Mouse (Mus musculus) yolk sac, embryonic 10.5 days (tissue): ENCODE data around the gene H60b.
A peak's percentile ranks its signal among the peaks of the same experiment; 100 is the strongest.
"Not testable (repeated sequence)": the region's sequence is repeated elsewhere in the genome, so short reads cannot be mapped to it uniquely, and the experiment has no call there.

Experiments
- DNase-seq: peaks from one replicate; pipeline ENCODE4 v3.0.0-alpha.2; 2017; ENCODE audit warnings: low spot score

The H60b gene

DNA sequence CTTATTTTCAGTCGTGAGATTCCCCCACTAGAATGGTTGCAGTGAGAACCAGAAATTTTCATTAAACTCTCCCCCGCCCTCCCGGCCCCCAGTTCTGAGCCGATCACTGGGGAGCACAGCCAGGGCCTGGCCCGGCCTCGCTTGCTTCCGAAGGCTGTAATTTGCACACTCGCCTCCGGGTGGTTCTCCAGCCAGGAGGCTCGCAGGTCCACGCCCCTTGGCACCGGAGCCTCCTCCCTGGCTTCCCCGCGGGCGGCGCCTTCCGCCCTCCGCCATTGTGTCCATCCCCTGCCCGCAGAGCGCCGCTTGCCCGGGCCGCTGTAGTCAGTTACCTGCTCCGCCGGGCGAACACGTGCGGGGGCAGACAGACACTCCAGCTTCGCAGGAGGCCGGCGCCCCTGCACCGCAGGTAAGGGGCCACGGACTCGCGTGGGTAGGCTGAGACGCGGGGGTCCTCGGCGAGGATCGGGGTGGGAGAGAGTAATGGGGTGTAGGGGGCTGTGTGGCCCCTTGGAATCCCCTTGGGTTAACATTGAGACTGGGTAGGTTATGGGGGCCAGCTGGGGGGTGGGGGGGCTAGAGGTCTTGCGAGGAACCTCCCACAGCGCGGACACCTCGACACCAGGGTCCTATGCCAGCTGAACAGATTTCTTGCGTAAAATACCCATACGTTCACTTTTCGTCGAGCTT, at the start of gene H60b, which contains the start of gene Raet1e:
H60b (plus strand) TSS at position 277 of the 690 bp plus-strand sequence.
Raet1e (plus strand) TSS at position 260 of the 690 bp plus-strand sequence.
- peak; percentile 28 for DNase-seq

DNA sequence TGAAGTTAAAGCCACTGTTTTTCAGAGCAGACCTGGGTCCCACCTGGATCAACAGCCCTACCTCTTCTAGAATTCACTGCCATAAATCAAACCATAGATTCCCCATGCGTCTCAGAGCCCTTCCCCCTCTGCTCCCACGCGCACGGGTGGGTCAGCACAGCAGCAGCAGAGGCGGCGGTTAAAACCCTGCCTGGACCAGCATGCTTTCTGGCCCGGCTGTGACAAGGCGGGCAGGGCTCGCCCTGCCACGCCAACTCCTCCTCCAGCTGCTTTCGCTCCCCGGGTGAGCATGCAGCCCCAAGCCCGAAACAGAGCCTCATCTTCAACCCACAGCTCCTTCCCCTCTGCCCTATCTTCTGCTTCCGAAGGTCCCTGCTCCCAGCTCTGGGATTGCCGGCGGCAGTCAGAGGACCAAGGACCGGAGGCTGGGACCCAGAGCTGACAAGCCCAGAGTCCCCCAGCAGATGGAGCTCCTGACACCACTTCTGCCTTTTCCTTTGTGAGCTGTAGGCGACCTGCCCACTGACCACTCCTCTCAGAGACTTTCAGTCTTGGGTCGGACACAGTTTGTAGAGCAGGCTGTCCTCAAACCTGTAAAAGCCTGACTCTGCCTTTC, 17.6 kb upstream of the H60b start:
- peak; percentile 79 for DNase-seq

DNA sequence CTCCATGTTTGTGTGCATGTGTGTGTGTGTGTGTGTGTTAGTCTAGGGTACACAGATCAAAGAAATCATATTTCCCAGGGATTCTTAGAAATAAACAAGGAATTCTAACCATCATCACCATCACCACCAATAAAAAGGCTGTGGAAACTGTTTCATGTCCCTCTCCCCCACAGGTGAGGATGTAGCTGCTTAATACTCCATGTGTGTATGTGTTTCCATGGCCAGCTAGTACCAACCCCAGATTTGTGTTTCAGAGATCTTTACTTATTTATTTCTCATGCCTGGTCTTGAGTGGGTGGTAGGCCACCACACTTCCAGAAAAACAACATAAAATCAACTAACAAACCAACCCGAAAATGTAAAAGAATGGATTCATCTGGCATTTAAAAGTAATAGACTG, 16.2 kb upstream of the H60b start:
- DNase-seq = peak; percentile 90

DNA sequence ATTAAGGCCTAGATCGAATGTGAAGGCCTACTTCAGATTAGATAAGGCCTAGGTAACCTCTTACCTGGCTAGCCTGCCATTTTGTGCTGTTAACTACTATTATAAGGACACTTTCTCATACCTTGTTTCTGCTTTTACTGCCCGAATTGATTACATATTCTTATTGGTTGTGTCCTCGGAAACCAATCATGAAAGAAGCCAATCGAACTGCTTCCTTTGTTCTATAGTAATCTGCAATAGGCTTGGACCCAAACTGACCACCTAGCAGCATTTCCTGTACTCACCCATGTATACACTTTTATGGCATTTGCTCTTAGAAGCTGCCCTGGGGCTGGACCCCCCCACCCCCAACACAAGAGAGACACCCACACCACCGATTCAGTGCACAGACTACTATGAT, 15.5 kb upstream of the H60b start:
- DNase-seq = peak; percentile 45

DNA sequence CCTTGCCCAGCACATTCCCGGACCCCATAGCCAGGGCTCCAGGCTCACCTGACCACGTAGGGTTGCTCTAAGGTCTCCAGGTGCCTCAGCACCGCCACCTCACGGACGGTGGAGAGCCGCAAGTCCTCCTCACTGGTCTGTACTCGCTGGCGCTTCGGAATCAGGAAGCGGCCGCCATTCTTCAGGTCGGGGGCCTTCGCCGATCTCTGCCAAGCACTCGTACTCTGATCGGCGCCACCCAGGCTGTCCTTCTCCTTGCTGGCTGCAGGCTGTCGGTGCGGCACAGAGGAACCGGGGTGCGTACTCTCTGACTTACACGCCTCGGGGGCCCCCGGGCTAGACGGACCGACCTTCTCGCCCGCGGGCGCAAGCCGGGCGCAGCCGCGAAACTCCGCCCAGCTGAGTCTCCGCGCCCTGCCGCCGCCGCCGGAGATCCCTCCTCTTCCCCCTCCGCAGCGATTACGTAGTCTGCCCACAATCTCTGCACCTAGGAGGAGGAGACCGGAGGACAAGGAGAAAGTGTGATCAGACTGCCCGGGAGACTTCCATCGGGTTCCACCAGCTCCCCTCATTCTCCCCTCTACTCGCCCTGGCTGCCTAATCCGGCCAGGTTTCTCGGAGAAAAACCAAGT, 9.8 kb upstream of the H60b start:
- peak; percentile 89 for DNase-seq

DNA sequence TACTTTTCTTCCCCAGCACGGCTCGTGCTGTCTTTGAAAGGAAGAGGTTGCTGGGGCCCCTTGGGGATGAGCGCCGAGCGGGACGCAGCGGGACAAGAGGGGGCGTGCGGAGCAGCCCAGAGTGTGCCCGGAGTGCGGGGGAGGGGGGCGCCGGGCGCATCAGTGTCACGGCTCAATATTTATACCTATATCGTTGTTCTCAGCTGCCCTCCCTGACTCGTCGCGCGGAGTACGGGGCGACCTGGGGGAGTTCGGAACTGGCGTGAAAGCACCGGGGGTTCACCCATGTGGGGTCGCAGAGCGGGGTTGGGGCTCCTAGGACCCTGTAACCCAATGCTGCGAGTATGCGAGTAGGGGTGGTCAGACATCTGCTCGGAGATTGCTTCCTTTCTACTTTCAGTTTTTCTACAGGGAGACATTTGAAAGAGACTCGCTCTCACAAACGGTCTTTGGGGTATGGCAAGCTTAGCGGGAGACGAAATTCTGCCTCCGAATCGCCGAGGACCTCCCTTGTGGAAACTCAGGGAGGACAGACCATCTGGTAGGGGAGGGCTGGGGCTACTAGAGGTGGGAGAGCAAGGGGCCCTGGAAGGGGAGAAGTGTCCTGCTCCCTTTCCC, 9.2 kb upstream of the H60b start, which contains the start of gene E030030I06Rik:
E030030I06Rik (minus strand) TSS at position 198 of the 618 bp plus-strand sequence.
- DNase-seq = peak; percentile 35

DNA sequence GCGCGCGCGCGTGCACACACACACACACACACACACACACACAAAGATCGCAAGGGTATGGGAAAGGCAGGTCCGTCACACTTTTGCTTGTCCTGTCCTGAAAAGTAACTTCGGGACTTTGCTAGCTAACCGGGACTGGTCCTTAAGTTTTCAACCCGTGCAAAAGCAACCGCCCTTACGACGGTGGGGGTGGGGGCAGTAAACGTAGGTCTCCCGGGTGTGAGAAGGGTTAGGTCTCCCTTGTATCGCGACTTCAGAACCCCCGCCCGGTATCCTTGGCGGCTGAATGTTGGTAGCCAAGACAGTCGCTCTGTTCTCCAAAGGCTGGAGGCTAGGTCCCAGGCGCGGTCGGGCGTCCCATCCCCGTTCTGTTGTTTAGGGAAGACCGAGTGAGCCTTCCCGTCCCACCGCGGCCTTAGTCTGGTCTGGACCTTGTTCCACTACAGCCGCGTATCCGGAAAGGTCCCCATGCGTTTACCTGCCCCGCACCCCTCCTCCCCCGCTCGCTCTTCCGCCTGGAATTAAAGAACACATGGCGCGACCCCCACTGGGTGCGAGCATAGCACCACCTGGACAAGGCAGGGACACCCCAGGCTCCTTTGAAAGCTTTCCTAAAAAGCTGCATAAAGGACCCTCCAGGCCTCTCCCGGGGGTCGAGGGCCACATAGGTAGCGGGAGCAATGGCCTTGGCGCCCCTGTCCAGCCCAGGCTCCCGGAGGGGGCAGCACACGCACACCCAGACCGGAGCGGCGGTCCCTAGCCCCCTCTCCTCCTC, 8.5 kb upstream of the H60b start:
- DNase-seq = peak; percentile 23

DNA sequence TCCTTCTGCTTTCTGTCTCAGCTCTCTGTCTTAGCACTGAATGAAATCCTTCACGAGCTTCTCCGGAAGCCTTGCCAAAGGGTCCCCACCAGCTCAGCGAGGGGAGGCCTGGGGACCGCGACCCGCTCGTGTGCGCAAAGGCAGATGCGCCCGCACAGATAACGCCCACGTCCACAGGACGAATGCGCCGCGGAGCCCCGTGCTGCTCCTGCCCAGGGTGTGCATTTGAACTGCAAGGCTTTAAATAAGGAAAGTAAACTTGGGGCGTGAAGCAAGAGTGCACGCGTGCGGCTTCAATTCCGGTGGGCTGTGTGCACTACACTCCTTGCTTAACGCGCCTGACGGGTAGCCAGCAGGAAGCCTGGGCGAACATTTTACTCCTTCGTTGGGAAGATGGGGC, 7.8 kb upstream of the H60b start:
- DNase-seq = no peak

DNA sequence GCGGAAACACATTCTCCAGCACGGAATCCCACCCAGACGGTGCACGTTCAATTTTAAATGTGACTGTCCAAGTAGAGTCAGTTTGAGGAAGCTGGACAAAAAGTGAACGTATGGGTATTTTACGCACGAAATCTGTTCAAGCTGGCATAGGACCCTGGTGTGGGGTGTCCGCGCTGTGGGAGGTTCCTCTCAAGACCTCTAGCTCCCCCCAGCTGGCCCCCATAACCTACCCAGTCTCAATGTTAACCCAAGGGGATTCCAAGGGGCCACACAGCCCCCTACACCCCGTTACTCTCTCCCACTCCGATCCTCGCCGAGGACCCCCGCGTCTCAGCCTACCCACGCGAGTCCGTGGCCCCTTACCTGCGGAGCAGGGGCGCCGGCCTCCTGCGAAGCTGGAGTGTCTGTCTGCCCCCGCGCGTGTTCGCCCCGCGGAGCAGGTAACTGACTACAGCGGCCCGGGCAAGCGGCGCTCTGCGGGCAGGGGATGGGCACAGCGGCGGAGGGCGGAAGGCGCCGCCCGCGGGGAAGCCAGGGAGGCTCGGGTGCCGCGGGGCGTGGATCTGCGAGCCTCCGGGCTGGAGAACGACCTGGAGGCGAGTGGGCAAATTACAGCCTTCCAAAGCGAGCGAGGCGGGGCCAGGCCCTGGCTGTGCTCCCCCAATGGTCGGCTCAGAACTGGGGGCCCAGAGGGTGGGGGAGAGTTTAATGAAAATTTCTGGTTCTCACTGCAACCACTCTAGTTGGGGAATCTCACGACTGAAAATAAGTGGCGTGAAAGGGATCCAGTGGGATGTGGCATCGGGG, 7.1 kb upstream of the H60b start:
- DNase-seq = not testable (repeated sequence)

DNA sequence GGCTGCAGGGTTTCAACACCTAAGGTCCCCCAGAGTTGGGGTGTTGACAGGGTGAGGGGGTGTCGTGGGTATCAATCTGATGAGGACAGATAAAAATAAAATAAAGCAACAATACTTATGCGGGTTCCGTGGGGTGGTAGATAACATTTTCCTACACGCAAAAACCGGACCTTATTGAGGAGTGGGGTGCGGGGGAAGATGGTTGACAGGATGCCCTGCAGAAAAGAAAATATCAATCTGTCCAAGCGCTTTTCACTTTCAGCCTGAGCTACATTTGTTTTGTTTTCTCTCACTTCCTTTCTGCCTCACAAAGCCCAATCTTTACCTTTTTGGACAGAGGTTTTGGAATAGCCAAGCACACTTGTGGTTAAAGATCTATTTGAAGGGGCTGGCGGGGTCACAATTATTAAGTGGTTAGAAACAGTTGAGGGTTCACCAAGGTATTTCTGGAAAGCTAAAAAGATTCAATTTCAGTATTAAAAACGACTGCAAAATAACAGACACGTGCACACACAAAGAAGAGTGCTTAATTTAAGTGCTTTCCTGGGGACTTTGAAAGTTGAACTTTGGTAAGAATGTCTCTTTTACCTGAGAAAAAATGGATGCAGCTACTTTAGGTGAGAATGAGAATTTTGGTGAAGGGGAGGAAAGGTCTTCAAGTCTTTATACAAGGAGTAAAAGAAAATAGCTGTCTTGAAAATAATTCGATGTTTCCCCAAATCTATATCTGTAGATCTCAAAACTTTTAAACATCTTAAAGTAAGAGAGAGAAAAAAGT, 6.3 kb upstream of the H60b start:
- not testable (repeated sequence) for DNase-seq

DNA sequence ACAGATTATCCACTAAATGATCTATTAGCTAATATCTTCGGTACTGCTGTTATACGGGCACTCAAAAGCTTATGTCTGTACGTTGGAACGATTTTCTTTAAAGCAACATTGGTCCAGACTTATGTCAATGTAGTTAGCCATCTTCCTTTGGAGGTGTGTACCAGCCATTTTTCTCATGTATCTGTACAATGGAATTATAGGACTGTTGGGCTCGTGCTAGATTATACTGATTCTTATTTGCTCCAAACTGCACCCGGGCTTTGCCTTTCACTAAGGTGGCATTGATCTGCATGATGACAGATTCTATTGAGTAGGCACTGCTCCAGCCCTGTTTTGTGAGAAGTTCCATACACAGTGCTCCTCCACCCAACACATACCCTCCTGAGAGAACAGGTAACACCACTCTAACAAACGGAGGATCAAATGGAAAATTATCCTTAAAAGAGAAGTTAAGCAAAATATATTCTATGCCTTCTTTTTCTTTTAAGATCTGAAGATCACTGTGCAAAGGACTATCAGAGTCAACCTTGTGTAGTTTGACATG, 5.2 kb upstream of the H60b start:
- DNase-seq = not testable (repeated sequence)

DNA sequence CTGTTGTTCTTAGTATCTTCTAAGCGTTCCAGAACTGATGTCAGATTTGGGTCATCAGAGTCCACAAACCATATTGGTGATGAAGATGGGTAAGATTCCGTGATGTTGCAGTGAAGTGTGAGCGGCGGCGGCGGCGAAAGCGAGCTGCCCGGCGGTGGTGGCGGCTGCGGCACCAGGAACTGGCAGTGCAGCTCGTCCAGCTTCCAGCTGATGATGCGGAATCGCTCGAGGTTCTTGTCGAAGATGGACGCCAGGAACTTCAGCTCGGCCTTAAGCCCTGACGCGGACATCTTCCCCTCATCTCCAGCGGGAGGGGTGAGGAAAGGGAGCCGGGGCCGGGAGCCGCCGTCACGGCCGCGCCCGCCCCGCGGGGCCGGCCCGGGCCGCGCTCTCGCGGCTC, 4.3 kb upstream of the H60b start:
- DNase-seq = not testable (repeated sequence)

DNA sequence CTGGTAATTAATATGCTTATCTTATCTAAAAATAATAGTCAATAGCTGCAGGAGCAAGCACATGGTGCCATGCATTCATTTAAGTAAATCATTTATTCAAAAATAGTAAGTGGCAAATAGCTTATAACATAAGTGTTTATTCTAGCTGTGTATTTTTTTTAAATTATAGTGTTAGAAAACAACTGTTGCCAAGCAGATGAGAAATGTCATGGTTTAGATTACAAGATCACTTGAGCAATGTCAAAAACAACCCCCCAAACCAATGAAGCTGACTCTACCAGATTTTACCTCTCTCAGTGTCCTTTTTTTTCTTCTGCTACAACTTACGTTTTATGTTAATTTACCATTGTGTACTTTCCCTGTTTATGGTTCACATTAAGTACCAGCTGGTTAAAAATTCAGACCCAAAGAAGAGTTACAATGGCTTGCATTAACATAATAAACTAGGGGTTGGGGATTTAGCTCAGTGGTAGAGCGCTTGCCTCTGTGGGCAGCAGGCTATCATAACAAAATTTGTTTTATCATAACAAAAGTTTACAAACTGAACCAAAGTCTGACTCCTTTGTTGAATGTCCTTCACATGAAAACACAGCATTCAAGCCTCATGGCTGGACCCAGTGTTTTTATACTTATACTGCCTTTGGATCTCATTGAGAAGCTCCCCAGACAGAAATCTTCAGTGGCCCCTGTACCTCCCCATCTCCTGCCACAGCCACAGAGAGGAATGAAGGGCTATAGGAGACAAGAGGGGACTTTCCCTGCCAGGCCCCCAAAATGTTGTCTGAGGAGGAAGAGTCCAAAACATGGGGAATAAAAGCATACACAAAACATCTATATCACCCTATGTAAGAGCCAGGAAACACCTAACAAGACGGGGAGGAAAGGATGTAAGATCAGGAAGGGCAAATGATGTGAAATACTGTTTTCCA, 3.3 kb upstream of the H60b start:
- no peak for DNase-seq

DNA sequence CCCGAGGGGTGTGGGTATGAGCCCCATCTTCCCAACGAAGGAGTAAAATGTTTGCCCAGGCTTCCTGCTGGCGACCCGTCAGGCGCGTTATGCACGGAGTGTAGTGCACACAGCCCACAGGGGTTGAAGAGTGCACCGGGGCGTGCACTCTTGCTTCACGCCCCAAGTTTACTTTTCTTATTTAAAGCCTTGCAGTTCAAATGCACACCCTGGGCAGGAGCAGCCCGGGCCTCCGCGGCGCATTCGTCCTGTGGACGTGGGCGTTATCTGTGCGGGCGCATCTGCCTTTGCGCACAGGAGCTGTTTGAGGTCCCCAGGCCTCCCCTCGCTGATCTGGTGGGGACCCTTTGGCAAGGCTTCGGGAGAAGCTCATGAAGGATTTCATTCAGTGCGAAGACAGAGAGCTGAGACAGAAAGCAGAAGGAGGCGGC, 760 bp downstream of the H60b start:
- no peak for DNase-seq

DNA sequence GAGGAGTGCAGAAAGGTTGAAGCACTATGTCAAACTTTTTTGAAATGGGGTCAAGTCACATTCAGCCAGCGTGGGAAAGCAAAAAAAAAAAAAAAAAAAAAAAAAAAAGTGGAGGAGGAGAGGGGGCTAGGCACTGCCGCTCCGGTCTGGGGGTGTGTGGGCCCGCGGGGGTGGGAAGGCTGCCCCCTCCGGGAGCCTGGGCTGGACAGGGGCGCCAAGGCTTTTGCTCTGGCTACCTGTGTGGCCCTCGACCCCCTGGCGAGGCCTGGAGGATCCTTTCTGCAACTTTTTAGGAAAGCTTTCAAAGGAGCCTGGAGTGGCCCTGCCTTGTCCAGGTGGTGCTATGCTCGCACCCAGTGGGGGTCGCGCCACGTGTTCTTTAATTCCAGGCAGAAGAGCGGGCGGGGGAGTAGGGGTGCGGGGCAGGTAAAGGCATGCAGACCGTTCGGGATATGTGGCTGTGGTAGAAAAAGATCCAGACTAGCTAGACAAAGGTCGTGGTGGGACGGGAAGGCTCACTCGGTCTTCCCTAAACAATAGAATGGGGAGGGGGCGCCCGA, 1.3 kb downstream of the H60b start:
- no peak for DNase-seq

DNA sequence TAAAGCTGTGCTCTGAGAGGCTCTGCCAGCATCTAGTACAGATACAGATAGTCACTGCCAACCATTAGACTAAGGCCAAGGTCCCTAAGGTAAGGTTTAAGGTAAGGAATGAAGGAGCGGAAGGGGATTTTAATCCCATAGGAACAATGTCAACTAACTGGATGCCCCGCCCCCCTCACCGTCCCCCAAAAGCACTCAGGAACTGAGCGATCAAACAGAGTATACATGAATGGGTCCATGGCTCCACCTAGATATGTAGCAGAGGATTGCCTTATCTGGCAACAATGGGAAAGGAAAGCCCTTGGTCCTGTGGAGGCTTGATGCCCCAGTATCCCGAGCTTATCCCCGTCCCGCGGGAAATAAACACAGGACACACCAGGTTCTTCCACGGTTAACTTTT, 4.9 kb downstream of the H60b start:
- not testable (repeated sequence) for DNase-seq

DNA sequence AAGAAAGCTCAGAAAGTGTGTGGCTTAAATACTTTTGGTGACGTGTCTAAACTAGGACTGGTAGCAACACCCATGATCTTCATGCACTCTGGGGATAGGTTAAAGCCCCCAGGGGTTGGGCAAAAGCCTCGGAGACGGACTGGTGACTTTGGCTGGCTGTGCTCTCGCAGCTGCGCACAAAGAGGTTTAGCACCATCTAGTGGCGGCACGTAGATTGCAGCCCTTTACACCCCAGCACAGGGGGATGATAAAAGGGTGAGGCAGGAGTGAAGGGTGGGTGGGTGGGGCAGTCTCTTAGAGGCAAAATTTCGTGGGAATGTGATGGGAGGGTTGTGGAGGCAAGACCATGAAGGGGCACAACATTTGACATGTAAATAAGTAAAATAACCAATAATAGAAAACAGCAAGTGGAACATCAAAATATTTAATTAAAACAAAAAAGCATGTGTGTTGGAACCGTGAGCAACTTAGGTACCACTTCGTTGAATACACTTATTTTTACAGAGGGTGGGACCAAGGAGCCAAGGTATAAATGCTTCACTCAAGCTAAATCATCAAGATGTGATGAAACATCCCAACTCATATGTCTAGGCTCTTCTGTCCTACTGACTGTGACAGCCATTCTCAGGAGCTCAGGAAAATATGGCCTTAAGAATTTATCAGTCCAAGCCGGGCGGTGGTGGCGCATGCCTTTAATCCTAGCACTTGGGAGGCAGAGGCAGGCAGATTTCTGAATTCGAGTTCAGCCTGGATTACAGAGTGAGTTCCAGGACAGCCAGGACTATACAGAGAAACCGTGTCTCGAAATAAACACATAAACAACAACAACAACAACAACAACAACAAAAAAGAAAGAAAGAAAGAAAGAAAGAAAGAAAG, 5.6 kb downstream of the H60b start:
- not testable (repeated sequence) for DNase-seq
